Mouse (Mus musculus): ENCODE measurements around the gene Parpbp.

DNA sequence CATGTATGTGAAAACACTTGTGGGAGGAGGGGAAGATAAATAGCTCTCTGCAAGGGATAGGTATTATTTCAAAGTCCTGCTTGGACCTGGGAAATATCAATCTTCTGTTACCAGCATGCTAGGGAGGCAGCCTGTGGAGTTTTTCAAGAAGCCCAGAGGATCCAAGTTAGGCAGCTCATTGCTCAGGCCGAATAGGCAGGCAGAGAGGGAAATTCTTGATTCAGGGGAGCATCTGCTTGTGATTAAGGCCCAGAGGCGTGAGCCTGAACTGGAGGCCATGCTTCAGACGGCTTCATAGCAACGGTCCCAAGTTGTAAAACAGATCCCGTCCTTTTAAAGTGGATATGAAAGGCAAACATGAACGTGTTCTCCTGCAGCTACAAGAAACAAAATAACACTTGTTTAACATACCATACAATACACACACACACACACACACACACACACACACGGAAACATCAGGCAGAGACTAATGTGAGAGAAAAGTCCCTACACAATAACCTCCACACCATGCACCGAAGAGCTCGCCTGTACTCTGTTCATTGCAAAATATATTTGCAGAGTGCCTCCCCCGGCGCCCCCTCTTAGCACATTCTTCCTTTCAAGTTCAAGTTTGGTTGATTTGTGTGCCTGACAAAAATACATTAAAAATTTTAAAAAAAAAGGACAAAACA is 100.5 kb downstream of the Parpbp start:
- no peak for TF ChIP-seq CTCF (IDR thresholded peaks at IDR 0.05; ENCODE audit: control insufficient read depth, insufficient read depth, low read length)
- TF ChIP-seq POLR2A (IDR thresholded peaks at IDR 0.05; ENCODE audit: borderline replicate concordance, control insufficient read depth, low read depth, low read length) = no peak
